Mouse (Mus musculus): ENCODE measurements at regions not wholly inside any gene's neighbourhood (a gene's known extent, or its start where the extent isn't known, plus 50 kb on each side); places are given as distances from the start of the nearest gene placed in this dataset.

GRCm38 (mm10) chr3:121902246-121902645, 50.1 kb upstream of the Arhgap29 start:
- Histone ChIP-seq H3K27me3 (ENCODE audit: low read depth, poor library complexity, severe bottlenecking) (no peaks in the 10 kb centered on the region), H3K27ac (0 out of 2 replicates have a peak overlapping the region, but pooled peaks have one; percentile 7), H3K36me3 (no peaks in the 10 kb centered on the region), H3K9me3 (replicated peaks) (no peaks in the 10 kb centered on the region), H3K4me3 (no peak overlapping the region), H3K4me1 (peaks cover 28% of the 10 kb centered on the region)
- no peak for DNase-seq (ENCODE audit: low spot score)
- 91% methylated on average over 15 of the region's 15 CpGs for WGBS

DNA sequence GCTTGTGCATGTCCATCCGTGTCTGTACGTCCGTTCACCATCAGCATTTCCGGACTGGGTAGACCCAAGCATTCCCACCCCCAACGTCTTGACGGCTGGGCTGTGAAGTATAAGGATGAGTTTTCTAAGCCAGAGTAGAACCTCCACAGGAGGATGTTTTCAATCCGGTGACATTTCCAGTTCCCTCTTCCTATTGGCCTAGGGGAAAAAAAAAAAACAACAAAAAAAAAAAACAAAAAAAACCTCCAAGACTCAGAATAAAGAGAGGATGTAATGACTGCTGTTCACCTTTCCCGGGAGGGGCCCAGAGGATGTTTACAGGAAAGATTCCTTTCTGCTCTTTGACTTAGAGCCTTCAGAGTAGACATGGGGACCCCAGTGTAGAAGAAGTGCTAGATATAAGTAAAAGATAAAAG, 51.9 kb upstream of the Arhgap29 start:
- no peak overlapping the region for H3K27ac ChIP-seq
- DNase-seq (ENCODE audit: low spot score), result no peak
- WGBS, result 74% methylated on average over 8 of the region's 8 CpGs
- H3K4me1 ChIP-seq, result peaks cover 19% of the 10 kb centered on the region
- no peaks in the 10 kb centered on the region for H3K36me3 ChIP-seq
- H3K27me3 ChIP-seq (ENCODE audit: low read depth, poor library complexity, severe bottlenecking), result no peaks in the 10 kb centered on the region
- H3K4me3 ChIP-seq, result no peak overlapping the region
- H3K9me3 ChIP-seq (replicated peaks), result no peaks in the 10 kb centered on the region

- H3K36me3 ChIP-seq, result no peaks in the 10 kb centered on the region
- no peaks in the 10 kb centered on the region for H3K27me3 ChIP-seq (ENCODE audit: low read depth, poor library complexity, severe bottlenecking)
- H3K27ac ChIP-seq, result no peak overlapping the region
- DNase-seq (ENCODE audit: low spot score), result no peak
- 84% methylated on average over 14 of the region's 14 CpGs for WGBS
- H3K9me3 ChIP-seq (replicated peaks), result no peaks in the 10 kb centered on the region
- no peak overlapping the region for H3K4me3 ChIP-seq
- H3K4me1 ChIP-seq, result peaks cover 9% of the 10 kb centered on the region
Measured at GRCm38 (mm10) chr3:121897821-121898574, 54.3 kb upstream of the Arhgap29 start.

DNA sequence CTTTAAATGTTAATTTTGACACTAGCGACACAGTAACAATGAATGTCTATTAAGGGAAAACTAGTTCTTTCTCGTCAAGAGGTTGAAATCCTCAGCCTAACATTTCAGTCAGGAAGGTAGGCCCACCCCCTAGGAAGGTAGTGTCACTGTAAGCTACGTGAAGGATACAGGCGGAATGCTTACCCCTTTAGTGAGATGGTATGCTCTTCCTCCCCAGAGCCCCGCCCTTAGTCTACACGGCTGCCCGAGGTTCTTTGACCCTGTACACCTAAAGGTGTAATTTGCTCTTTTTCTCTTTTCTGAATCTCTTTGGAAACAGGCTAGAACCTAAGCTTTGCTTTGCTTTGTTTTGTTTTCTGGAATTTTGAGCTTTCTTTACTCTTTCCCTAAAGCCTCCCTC, 58.7 kb upstream of the Arhgap29 start:
- Histone ChIP-seq H3K36me3 (no peaks in the 10 kb centered on the region), H3K4me1 (peaks cover 11% of the 10 kb centered on the region), H3K27me3 (ENCODE audit: low read depth, poor library complexity, severe bottlenecking) (no peaks in the 10 kb centered on the region), H3K4me3 (no peak overlapping the region), H3K9me3 (replicated peaks) (no peaks in the 10 kb centered on the region), H3K27ac (no peak overlapping the region)
- whole genome bisulfite sequencing, result 80% methylated on average over 7 of the region's 7 CpGs
- DNase-seq (ENCODE audit: low spot score), result no peak

- Histone ChIP-seq H3K9me3 (replicated peaks) (no peaks in the 10 kb centered on the region), H3K4me3 (no peak overlapping the region), H3K4me1 (peaks cover 11% of the 10 kb centered on the region), H3K27ac (no peak overlapping the region), H3K27me3 (ENCODE audit: low read depth, poor library complexity, severe bottlenecking) (no peaks in the 10 kb centered on the region), H3K36me3 (no peaks in the 10 kb centered on the region)
- DNase-seq (ENCODE audit: low spot score), result no peak
- WGBS, result 89% methylated on average over 3 of the region's 3 CpGs
Measured at GRCm38 (mm10) chr3:121892675-121893074, 59.7 kb upstream of the Arhgap29 start.

GRCm38 (mm10) chr3:121891338-121891737, 61.0 kb upstream of the Arhgap29 start:
- Histone ChIP-seq H3K9me3 (replicated peaks) (no peaks in the 10 kb centered on the region), H3K27me3 (ENCODE audit: low read depth, poor library complexity, severe bottlenecking) (0 out of 2 replicates have a peak, but pooled peaks cover 2% of the 10 kb centered on the region), H3K4me3 (no peak overlapping the region), H3K4me1 (peaks cover 23% of the 10 kb centered on the region), H3K27ac (no peak overlapping the region), H3K36me3 (no peaks in the 10 kb centered on the region)
- 41% methylated on average over 9 of the region's 9 CpGs for WGBS
- no peak for DNase-seq (ENCODE audit: low spot score)

GRCm38 (mm10) chr3:121890563-121890962, 61.8 kb upstream of the Arhgap29 start:
- DNase-seq (ENCODE audit: low spot score), result no peak
- no peak overlapping the region for H3K27ac ChIP-seq
- H3K9me3 ChIP-seq (replicated peaks), result no peaks in the 10 kb centered on the region
- WGBS, result 48% methylated on average over 5 of the region's 5 CpGs
- H3K4me3 ChIP-seq, result no peak overlapping the region
- H3K4me1 ChIP-seq, result peaks cover 28% of the 10 kb centered on the region
- H3K27me3 ChIP-seq (ENCODE audit: low read depth, poor library complexity, severe bottlenecking), result 0 out of 2 replicates have a peak, but pooled peaks cover 9% of the 10 kb centered on the region
- H3K36me3 ChIP-seq, result no peaks in the 10 kb centered on the region

DNA sequence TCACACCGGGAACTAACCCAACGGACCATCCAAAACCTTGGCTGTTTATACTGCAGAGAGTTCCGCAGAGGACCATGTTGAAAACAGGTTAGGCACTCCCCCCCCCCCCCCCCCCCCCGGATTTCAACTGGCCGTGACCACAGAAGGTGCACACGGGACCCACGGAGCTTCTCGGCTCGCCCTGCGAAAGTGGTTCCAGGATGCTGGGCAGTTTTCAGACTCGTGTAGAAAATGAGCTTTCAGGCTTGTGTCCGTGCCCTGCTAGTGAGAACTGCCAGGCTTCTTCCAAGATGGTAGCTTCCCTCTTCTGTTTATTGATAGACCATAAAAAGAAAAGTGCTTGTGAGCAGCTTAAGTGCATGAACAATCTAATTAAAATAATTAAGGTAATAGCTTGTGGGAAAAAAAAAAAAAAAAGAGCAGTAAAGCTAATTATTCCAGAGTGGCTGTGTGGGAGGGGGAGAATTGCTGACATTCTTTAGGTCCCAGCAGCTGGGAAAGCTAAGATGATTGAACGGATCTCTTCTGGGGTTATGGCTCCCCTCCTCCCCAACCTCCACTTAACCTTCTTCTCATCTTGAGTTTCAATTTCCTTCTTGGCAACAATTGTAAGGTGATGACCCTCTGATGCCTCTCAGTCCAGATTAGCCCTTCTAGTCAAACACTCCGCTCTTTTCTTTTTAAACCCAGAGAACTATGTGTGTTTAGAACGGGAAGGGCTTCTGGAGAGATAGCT, 65.3 kb upstream of the Arhgap29 start:
- DNase-seq (ENCODE audit: low spot score), result peak; percentile 37
- Histone ChIP-seq H3K4me3 (peak overlapping the region; percentile 26), H3K4me1 (peaks cover 28% of the 10 kb centered on the region)

DNA sequence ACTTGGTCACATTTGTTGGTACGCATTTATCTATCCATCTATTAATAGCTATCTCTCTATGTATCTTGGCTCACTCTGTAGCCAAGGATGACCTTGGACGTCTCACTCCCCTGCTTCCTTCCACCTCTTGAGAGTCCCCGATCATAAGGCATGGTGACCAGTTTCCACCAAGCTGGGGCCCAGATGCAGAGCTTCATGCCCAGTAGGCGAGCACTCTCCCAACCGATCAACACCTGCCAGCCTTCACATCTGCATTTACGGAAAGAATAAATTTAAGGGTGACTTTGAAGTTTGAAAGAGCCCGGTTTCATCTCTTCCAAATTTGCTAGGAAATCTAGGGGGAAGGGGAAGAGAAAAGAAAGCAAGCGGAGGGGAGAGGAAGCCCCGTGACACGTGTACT, 66.0 kb upstream of the Arhgap29 start:
- Histone ChIP-seq H3K4me3 (peak overlapping the region; percentile 26; the same call in 1 of the 2 replicates), H3K9me3 (replicated peaks) (no peaks in the 10 kb centered on the region), H3K27me3 (ENCODE audit: low read depth, poor library complexity, severe bottlenecking) (0 out of 2 replicates have a peak, but pooled peaks cover 11% of the 10 kb centered on the region), H3K36me3 (no peaks in the 10 kb centered on the region), H3K27ac (no peak overlapping the region), H3K4me1 (peaks cover 27% of the 10 kb centered on the region)
- 39% methylated on average over 10 of the region's 10 CpGs for WGBS
- no peak for DNase-seq (ENCODE audit: low spot score)

More for the DNA sequence above, 65.3 kb upstream of the Arhgap29 start:
- H3K27ac ChIP-seq, result no peak overlapping the region
- 14% methylated on average over 15 of the region's 15 CpGs for WGBS
- no peaks in the 10 kb centered on the region for H3K36me3 ChIP-seq
- no peaks in the 10 kb centered on the region for H3K9me3 ChIP-seq (replicated peaks)
- H3K27me3 ChIP-seq (ENCODE audit: low read depth, poor library complexity, severe bottlenecking), result 0 out of 2 replicates have a peak, but pooled peaks cover 11% of the 10 kb centered on the region

DNA sequence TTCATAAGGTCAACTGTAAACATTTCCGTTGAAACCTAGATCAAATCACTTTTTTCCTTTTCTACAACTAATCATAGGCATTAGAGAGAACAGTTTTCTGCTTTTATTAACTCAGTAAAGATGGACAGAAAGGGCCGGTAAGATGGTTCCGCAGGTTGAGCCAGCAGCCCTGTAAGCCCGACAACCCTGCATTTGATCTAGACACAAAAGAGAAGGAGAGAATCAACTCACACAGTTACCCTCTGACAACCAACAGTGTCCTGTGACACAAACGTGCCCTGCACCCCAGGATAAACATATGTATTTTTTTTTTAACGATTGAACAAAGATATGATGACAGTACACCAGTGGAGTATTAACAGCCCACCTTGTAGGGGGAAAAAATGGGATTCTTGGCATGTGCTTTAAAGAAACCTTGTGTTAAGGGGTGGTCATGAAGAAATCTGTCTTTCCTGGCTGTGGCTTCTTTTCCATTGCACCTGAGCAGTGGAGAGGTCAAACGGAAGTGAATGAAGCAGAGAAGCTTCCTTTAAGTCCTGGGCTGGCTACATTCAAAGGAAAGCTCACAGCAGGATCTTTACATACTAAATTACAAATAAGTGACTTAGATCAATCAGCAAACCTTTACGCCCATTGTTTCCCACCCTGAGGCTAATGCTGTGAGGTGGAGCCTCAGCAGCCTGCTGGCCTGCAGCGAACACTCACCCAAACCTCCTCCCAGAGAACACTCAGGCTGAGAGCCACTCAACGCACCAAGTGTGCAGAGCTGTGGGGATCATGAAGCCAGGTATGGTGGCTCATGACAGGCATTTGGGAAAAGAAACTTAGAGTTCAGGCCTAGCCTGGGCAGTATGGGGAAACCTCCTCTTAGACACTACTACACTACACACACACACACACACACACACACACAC, 66.8 kb upstream of the Arhgap29 start:
- WGBS, result 18% methylated on average over 10 of the region's 10 CpGs
- peaks cover 19% of the 10 kb centered on the region for H3K4me1 ChIP-seq
- no peak overlapping the region for H3K27ac ChIP-seq
- 0 out of 2 replicates have a peak, but pooled peaks cover 11% of the 10 kb centered on the region for H3K27me3 ChIP-seq (ENCODE audit: low read depth, poor library complexity, severe bottlenecking)
- H3K36me3 ChIP-seq, result no peaks in the 10 kb centered on the region
- H3K9me3 ChIP-seq (replicated peaks), result no peaks in the 10 kb centered on the region
- no peak for DNase-seq (ENCODE audit: low spot score)
- H3K4me3 ChIP-seq, result no peak overlapping the region

- Histone ChIP-seq H3K9me3 (replicated peaks) (no peaks in the 10 kb centered on the region), H3K4me3 (no peak overlapping the region), H3K27me3 (ENCODE audit: low read depth, poor library complexity, severe bottlenecking) (0 out of 2 replicates have a peak, but pooled peaks cover 11% of the 10 kb centered on the region), H3K27ac (no peak overlapping the region), H3K4me1 (peaks cover 17% of the 10 kb centered on the region), H3K36me3 (no peaks in the 10 kb centered on the region)
- WGBS, result 24% methylated on average over 18 of the region's 18 CpGs
- peak; percentile 83 for DNase-seq (ENCODE audit: low spot score)
Measured at GRCm38 (mm10) chr3:121884328-121885248, 67.8 kb upstream of the Arhgap29 start.

GRCm38 (mm10) chr3:121880355-121880754, 65.3 kb upstream of the Abcd3 start:
- H3K27me3 ChIP-seq (ENCODE audit: low read depth, poor library complexity, severe bottlenecking), result no peaks in the 10 kb centered on the region
- WGBS, result 86% methylated on average over 8 of the region's 8 CpGs
- no peaks in the 10 kb centered on the region for H3K36me3 ChIP-seq
- H3K4me1 ChIP-seq, result no peaks in the 10 kb centered on the region
- H3K9me3 ChIP-seq (replicated peaks), result no peaks in the 10 kb centered on the region
- DNase-seq (ENCODE audit: low spot score), result no peak
- H3K4me3 ChIP-seq, result no peak overlapping the region
- no peak overlapping the region for H3K27ac ChIP-seq
